Mouse (Mus musculus): ENCODE data around the gene Dnaaf5. TPM values are rescaled to one million over a fixed set of nuclear protein-coding genes. Genes with fewer than 3 reads are reported as not detected.

The Dnaaf5 gene
- total RNA-seq, 1 experiment from 2014 or later = 11.9 TPM

GRCm38 (mm10) chr5:139138926-139139472, 11.0 kb upstream of the Dnaaf5 start:
- ATAC-seq (replicated peaks; ENCODE audit: low read depth, poor library complexity, severe bottlenecking) = no peak

GRCm38 (mm10) chr5:139140589-139140988, 9.4 kb upstream of the Dnaaf5 start:
- no peak for ATAC-seq (replicated peaks; ENCODE audit: low read depth, poor library complexity, severe bottlenecking)

GRCm38 (mm10) chr5:139141326-139141725, 8.7 kb upstream of the Dnaaf5 start:
- no peak for ATAC-seq (replicated peaks; ENCODE audit: low read depth, poor library complexity, severe bottlenecking)

GRCm38 (mm10) chr5:139143890-139144289, 6.1 kb upstream of the Dnaaf5 start:
- ATAC-seq (replicated peaks; ENCODE audit: low read depth, poor library complexity, severe bottlenecking) = no peak

GRCm38 (mm10) chr5:139145726-139146125, 4.3 kb upstream of the Dnaaf5 start:
- no peak for ATAC-seq (replicated peaks; ENCODE audit: low read depth, poor library complexity, severe bottlenecking)

- ATAC-seq (replicated peaks; ENCODE audit: low read depth, poor library complexity, severe bottlenecking) = no peak
Measured at GRCm38 (mm10) chr5:139146476-139147075, 3.4 kb upstream of the Dnaaf5 start.

GRCm38 (mm10) chr5:139147178-139148078, 2.6 kb upstream of the Dnaaf5 start:
- ATAC-seq (replicated peaks; ENCODE audit: low read depth, poor library complexity, severe bottlenecking) = no peak

- peak; percentile 30 for ATAC-seq (replicated peaks; ENCODE audit: low read depth, poor library complexity, severe bottlenecking)
Measured at GRCm38 (mm10) chr5:139149006-139149672, 884 bp upstream of the Dnaaf5 start.

- no peak for ATAC-seq (replicated peaks; ENCODE audit: low read depth, poor library complexity, severe bottlenecking)
Measured at GRCm38 (mm10) chr5:139150603-139151031, 594 bp downstream of the Dnaaf5 start.

- no peak for ATAC-seq (replicated peaks; ENCODE audit: low read depth, poor library complexity, severe bottlenecking)
Measured at GRCm38 (mm10) chr5:139160899-139161298, 10.9 kb downstream of the Dnaaf5 start.

GRCm38 (mm10) chr5:139161632-139162031, 11.6 kb downstream of the Dnaaf5 start:
- peak; percentile 81 for ATAC-seq (replicated peaks; ENCODE audit: low read depth, poor library complexity, severe bottlenecking)

GRCm38 (mm10) chr5:139166781-139167361, 16.8 kb downstream of the Dnaaf5 start:
- peak; percentile 94 for ATAC-seq (replicated peaks; ENCODE audit: low read depth, poor library complexity, severe bottlenecking)

GRCm38 (mm10) chr5:139167548-139167947, 17.5 kb downstream of the Dnaaf5 start:
- no peak for ATAC-seq (replicated peaks; ENCODE audit: low read depth, poor library complexity, severe bottlenecking)

- ATAC-seq (replicated peaks; ENCODE audit: low read depth, poor library complexity, severe bottlenecking) = no peak
Measured at GRCm38 (mm10) chr5:139171929-139172328, 21.9 kb downstream of the Dnaaf5 start.

- ATAC-seq (replicated peaks; ENCODE audit: low read depth, poor library complexity, severe bottlenecking) = no peak
Measured at GRCm38 (mm10) chr5:139174141-139174540, 24.1 kb downstream of the Dnaaf5 start.

GRCm38 (mm10) chr5:139174556-139175547, 24.8 kb downstream of the Dnaaf5 start:
- peak; percentile 39; the same call in 1 of the 2 replicates for ATAC-seq (replicated peaks; ENCODE audit: low read depth, poor library complexity, severe bottlenecking)

GRCm38 (mm10) chr5:139178895-139179631, 29.0 kb downstream of the Dnaaf5 start:
- peak; percentile 92 for ATAC-seq (replicated peaks; ENCODE audit: low read depth, poor library complexity, severe bottlenecking)

- no peak for ATAC-seq (replicated peaks; ENCODE audit: low read depth, poor library complexity, severe bottlenecking)
Measured at GRCm38 (mm10) chr5:139183131-139183530, 33.1 kb downstream of the Dnaaf5 start.
